In genomic region chr5:124872033-124872432, GRCm38 (mm10) we compare ENCODE assay signal across 11 mouse cellular contexts. TPM values are rescaled to one million over a fixed set of nuclear protein-coding genes. Genes with fewer than 3 reads are reported as not detected.
A peak's percentile ranks its signal among the peaks of the same experiment; 100 is the strongest.
DNase-seq lines count a peak whose midpoint lies in the region; ATAC-seq lines count a peak whose summit lies in the region.
"Had no signal": no experiment of that assay in that cellular context is flagged by ENCODE, and none has a peak within 500 bp of the region (broad histone marks: within the 10 kb centered on the region; RNA-seq: fewer than 3 reads in every experiment).

No protein-coding gene starts in this region.

- H3K4me3 ChIP-seq in intestine, embryonic 16.5 days (ENCODE audit: low read length), result no peak overlapping the region
- no peak overlapping the region for H3K4me3 ChIP-seq in intestine, embryonic 15.5 days (replicated peaks)
- no peak overlapping the region for H3K4me3 ChIP-seq in liver, embryonic 12.5 days
- H3K4me3 ChIP-seq: limb, embryonic 13.5 days had no signal

- no peak for ATAC-seq in intestine, embryonic 16.5 days
- ATAC-seq in intestine, embryonic 15.5 days, result no peak
- no peak for ATAC-seq in liver, embryonic 12.5 days

- peak; percentile 21 for DNase-seq in 416B (ENCODE audit: low read depth)
- peak; percentile 64 for DNase-seq in adrenal gland, postnatal 25 days
- DNase-seq in kidney, postnatal 36 days, result peak; percentile 40 to 57
- no peak for DNase-seq in right cerebral cortex, postnatal 36 days (ENCODE audit: low spot score in 2 of 2)
- DNase-seq in left cerebral cortex, postnatal 36 days (ENCODE audit: low spot score in 2 of 2), result no peak

- H3K4me2 ChIP-seq in intestine, embryonic 16.5 days (ENCODE audit: low read depth, low read length), result no peak overlapping the region
- H3K4me2 ChIP-seq in intestine, embryonic 15.5 days (replicated peaks), result no peak overlapping the region
- no peak overlapping the region for H3K4me2 ChIP-seq in liver, embryonic 12.5 days
- H3K4me2 ChIP-seq: limb, embryonic 13.5 days; midbrain, embryonic 11.5 days had no signal

- H3K36me3 ChIP-seq in intestine, embryonic 16.5 days (ENCODE audit: control insufficient read depth, insufficient read depth, low read length), result no peaks in the 10 kb centered on the region
- H3K36me3 ChIP-seq in intestine, embryonic 15.5 days, result peaks cover 7% of the 10 kb centered on the region
- H3K36me3 ChIP-seq in liver, embryonic 12.5 days, result peaks cover 26% of the 10 kb centered on the region

- H3K27ac ChIP-seq in intestine, embryonic 16.5 days (ENCODE audit: low read length), result peak overlapping the region; percentile 34; the same call in 1 of the 2 replicates
- no peak overlapping the region for H3K27ac ChIP-seq in intestine, embryonic 15.5 days
- no peak overlapping the region for H3K27ac ChIP-seq in liver, embryonic 12.5 days
- H3K27ac ChIP-seq: kidney, postnatal 0 days; limb, embryonic 13.5 days had no signal

- intact Hi-C loops in left cerebral cortex, postnatal 36 days (cut with DNase I), result no loop called here

- WGBS in intestine, embryonic 16.5 days, result 41% methylated on average over 2 of the region's 2 CpGs
- 40% methylated on average over 2 of the region's 2 CpGs for WGBS in intestine, embryonic 15.5 days
- WGBS in liver, embryonic 12.5 days (ENCODE audit: insufficient replicate concordance), result 74% methylated on average over 2 of the region's 2 CpGs

- no peaks in the 10 kb centered on the region for H3K9me3 ChIP-seq in intestine, embryonic 16.5 days (ENCODE audit: control insufficient read depth, low read length)
- no peaks in the 10 kb centered on the region for H3K9me3 ChIP-seq in intestine, embryonic 15.5 days
- no peaks in the 10 kb centered on the region for H3K9me3 ChIP-seq in liver, embryonic 12.5 days (replicated peaks)
- H3K9me3 ChIP-seq: limb, embryonic 13.5 days had no signal

- no peak overlapping the region for H3K9ac ChIP-seq in intestine, embryonic 16.5 days (ENCODE audit: low read depth, low read length)
- H3K9ac ChIP-seq in intestine, embryonic 15.5 days, result no peak overlapping the region
- H3K9ac ChIP-seq in liver, embryonic 12.5 days, result no peak overlapping the region
- H3K9ac ChIP-seq: limb, embryonic 13.5 days had no signal

- H3K4me1 ChIP-seq in intestine, embryonic 16.5 days (ENCODE audit: control insufficient read depth, insufficient read depth, low read length), result peaks cover 22% of the 10 kb centered on the region
- peaks cover 23% of the 10 kb centered on the region for H3K4me1 ChIP-seq in intestine, embryonic 15.5 days (replicated peaks)
- H3K4me1 ChIP-seq in liver, embryonic 12.5 days, result peaks cover 21% of the 10 kb centered on the region; the same call in 1 of the 2 replicates

- no peaks in the 10 kb centered on the region for H3K27me3 ChIP-seq in intestine, embryonic 16.5 days (replicated peaks; ENCODE audit: control insufficient read depth, insufficient read depth, low read length)
- no peaks in the 10 kb centered on the region for H3K27me3 ChIP-seq in intestine, embryonic 15.5 days (replicated peaks)
- H3K27me3 ChIP-seq in liver, embryonic 12.5 days (replicated peaks), result no peaks in the 10 kb centered on the region
- H3K27me3 ChIP-seq: limb, embryonic 13.5 days had no signal

RNA-seq across cellular contexts. Expression of gene Zfp664, which starts 9.5 kb away (rescaled TPM):
- 48.1 and 54.0 TPM in 2 replicates for polyA plus RNA-seq in intestine, embryonic 16.5 days (2015; fragmentation: Nextera tagmentation; extraction: Ambion mirVana)
- 77.1 and 77.4 TPM in 2 replicates for polyA plus RNA-seq in intestine, embryonic 15.5 days (2015; fragmentation: Nextera tagmentation; extraction: Ambion mirVana)
- total RNA-seq in adrenal gland, postnatal 25 days (2021), result 50.1 and 52.9 TPM in 2 replicates
- 10 to 100 TPM; 66.0 to 71.9 TPM for total RNA-seq in left cerebral cortex, postnatal 36 days (2021)
- polyA plus RNA-seq in liver, embryonic 12.5 days (2016; fragmentation: Nextera tagmentation; extraction: Ambion mirVana), result 21.3 and 22.6 TPM in 2 replicates

RNA-seq across cellular contexts. Expression of gene Ccdc92, which starts 9.8 kb away (rescaled TPM):
- polyA plus RNA-seq in intestine, embryonic 16.5 days (2015; fragmentation: Nextera tagmentation; extraction: Ambion mirVana), result 4.1 and 4.3 TPM in 2 replicates
- 6.4 and 6.6 TPM in 2 replicates for polyA plus RNA-seq in intestine, embryonic 15.5 days (2015; fragmentation: Nextera tagmentation; extraction: Ambion mirVana)
- total RNA-seq in adrenal gland, postnatal 25 days (2021), result 5.2 TPM in 2 replicates
- 10 to 100 TPM; 78.5 to 84.5 TPM for total RNA-seq in left cerebral cortex, postnatal 36 days (2021)
- polyA plus RNA-seq in liver, embryonic 12.5 days (2016; fragmentation: Nextera tagmentation; extraction: Ambion mirVana), result 0.93 and 1.3 TPM in 2 replicates

Comparison
In these comparisons a context has a peak if more than half of its experiments do, and no peak if none do; other contexts are left out.
1. DNase-seq: peak in 416B (single experiment), adrenal gland, postnatal 25 days (single experiment) and kidney, postnatal 36 days (2 of 2); none in right cerebral cortex, postnatal 36 days (0 of 2) and left cerebral cortex, postnatal 36 days (0 of 2).